Mouse (Mus musculus): Measurements from ENCODE around the gene Hbb-bs. TPM values are rescaled to one million over a fixed set of nuclear protein-coding genes. Genes with fewer than 3 reads are reported as not detected.
"Not testable (repeated sequence)": the region's sequence is repeated elsewhere in the genome, so short reads cannot be mapped to it uniquely, and the experiment has no call there.

Hbb-bs gene
- polyA plus RNA-seq, 1 experiment from 2014 or later, result 4,421 TPM

- no peaks in the 10 kb centered on the region for H3K4me1 ChIP-seq (replicated peaks)
- no peak overlapping the region for H3K4me2 ChIP-seq
- ATAC-seq (ENCODE audit: low FRiP score, low read depth), result no peak
- no peaks in the 10 kb centered on the region for H3K27me3 ChIP-seq
- 73% methylated on average over 1 of the region's 1 CpGs for WGBS
- no peaks in the 10 kb centered on the region for H3K36me3 ChIP-seq
- H3K9me3 ChIP-seq, result no peaks in the 10 kb centered on the region
- no peak overlapping the region for H3K27ac ChIP-seq (replicated peaks)
- H3K4me3 ChIP-seq, result no peak overlapping the region
- no peak overlapping the region for H3K9ac ChIP-seq
Measured at GRCm38 (mm10) chr7:103809801-103810155, 18.1 kb downstream of the Hbb-bs start.

DNA sequence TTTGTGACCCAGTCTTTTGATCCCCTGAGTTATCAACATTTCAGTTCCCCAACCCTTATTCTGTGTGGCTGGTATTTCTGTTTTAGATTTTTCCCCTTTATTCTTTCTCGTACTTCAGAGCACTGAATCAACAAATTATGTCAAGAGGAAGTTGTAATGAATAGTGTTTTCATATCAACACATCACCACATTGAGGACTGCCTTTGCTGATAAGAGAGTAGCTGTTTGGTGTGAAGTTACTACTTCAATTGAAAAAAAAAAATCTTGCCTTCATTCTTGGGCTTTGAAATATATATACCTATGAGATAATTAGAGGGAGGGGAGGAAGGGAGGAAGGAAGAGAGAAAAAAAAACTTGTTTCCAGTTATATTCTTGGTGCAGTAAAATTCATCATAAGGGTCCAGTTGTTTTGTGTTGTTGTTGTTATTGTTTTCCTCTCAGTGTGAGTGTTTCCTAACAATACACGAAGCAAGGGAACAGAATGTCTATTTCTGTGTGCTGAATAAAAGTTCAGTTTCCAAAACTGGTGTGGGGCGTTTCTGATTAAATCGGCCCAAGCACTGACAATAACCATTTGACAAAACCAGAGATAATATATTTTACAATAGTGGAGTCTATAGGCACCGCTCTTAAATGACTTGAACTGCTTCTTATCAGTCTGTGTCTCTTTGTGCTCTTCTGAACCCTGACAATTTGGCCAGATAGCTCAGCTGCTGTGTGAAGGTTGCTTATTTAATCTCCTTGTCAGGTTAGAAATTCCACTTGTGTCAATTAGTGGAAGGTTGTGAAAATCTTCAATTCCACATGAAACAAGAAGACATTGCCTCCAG, 18.7 kb downstream of the Hbb-bs start:
- ATAC-seq (ENCODE audit: low FRiP score, low read depth), result no peak
- WGBS, result 72% methylated on average over 5 of the region's 5 CpGs
- H3K27ac ChIP-seq (replicated peaks), result no peak overlapping the region
- H3K9ac ChIP-seq, result no peak overlapping the region
- no peaks in the 10 kb centered on the region for H3K4me1 ChIP-seq (replicated peaks)
- no peaks in the 10 kb centered on the region for H3K9me3 ChIP-seq
- no peak overlapping the region for H3K4me3 ChIP-seq
- H3K36me3 ChIP-seq, result no peaks in the 10 kb centered on the region
- H3K27me3 ChIP-seq, result no peaks in the 10 kb centered on the region
- H3K4me2 ChIP-seq, result no peak overlapping the region

DNA sequence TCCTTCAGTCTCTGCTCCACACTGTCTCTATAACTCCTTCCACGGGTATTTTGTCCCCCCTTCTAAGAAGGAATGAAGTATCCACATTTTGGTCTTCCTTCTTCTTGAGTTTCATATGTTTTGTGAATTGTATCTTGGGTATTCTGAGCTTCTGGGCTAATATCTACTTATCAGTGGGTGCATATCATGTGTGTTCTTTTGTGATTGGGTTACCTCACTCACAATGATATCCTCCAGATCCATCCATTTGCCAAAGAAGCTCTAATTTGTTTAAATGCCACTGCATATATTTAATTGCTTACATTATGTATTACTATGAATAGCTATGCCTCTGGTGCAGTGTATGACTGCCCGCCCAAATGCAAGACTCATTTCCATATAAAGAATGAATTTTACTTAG, 19.8 kb downstream of the Hbb-bs start:
- H3K4me1 ChIP-seq (replicated peaks); H3K27ac ChIP-seq (replicated peaks); H3K9ac ChIP-seq; H3K27me3 ChIP-seq; H3K9me3 ChIP-seq; H3K4me2 ChIP-seq; ATAC-seq (ENCODE audit: low FRiP score, low read depth); H3K4me3 ChIP-seq; H3K36me3 ChIP-seq: not testable (repeated sequence)
- WGBS, result 84% methylated on average over 2 of the region's 2 CpGs

DNA sequence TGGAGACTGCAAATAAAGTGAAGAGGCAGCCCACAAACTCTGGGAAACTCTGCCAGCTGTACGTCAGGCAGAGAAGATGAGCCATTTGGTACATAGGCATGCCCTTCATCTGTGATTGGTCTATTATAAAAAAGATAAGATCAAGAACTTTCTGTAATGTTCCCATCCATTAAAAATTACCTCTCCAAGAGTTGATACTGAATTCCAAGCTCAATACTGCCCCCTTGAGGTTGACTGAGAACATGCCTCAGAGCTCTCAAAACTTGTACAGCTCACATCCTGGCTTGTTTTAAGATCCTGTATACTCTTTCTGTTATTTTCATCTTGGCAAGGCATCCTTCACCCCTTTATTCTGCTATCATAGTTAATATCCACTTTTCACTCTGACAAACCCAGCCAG, 21.0 kb downstream of the Hbb-bs start:
- no peak overlapping the region for H3K4me2 ChIP-seq
- no peaks in the 10 kb centered on the region for H3K9me3 ChIP-seq
- no peaks in the 10 kb centered on the region for H3K4me1 ChIP-seq (replicated peaks)
- H3K9ac ChIP-seq, result no peak overlapping the region
- no peak for ATAC-seq (ENCODE audit: low FRiP score, low read depth)
- no peaks in the 10 kb centered on the region for H3K27me3 ChIP-seq
- no peak overlapping the region for H3K4me3 ChIP-seq
- 63% methylated on average over 1 of the region's 1 CpGs for WGBS
- H3K27ac ChIP-seq (replicated peaks), result no peak overlapping the region
- H3K36me3 ChIP-seq, result no peaks in the 10 kb centered on the region

DNA sequence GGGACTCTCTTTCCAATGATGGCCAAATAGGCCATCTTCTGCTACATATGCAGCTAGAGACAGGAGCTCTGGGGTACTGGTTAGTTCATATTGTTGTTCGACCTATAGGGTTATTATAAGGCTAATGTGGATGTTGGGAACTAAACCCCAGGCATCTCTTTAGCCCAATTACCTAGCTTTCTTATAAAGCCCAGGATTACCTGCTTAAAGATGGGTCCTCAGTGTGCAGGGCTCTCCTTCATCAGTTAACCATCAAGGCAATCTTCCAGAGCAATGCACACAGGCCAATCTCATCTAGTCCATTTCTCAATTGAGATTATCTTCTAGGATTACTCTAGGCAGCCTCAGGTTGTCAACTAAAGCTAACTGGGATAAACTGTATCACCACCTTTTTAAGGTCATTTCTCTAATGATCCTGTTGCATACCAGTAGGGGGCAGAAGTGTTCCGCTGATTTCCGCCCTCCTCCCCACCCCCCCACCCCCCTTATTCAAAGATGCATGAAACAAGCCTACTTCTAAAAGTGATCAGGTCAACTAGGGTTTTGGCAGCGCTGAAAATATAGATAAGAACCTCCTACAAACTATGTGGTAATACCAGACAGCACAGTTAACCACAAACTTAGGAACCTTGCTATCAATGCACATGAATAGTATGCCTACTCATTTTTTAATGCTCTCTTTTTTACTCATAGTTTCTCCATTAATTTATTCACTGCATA, 35.1 kb downstream of the Hbb-bs start:
- Histone ChIP-seq H3K27ac (replicated peaks) (no peak overlapping the region), H3K4me3 (no peak overlapping the region), H3K27me3 (no peaks in the 10 kb centered on the region), H3K4me1 (replicated peaks) (no peaks in the 10 kb centered on the region), H3K36me3 (no peaks in the 10 kb centered on the region), H3K9me3 (no peaks in the 10 kb centered on the region), H3K4me2 (no peak overlapping the region), H3K9ac (no peak overlapping the region)
- WGBS, result 24% methylated on average over 4 of the region's 4 CpGs
- ATAC-seq (ENCODE audit: low FRiP score, low read depth), result no peak

DNA sequence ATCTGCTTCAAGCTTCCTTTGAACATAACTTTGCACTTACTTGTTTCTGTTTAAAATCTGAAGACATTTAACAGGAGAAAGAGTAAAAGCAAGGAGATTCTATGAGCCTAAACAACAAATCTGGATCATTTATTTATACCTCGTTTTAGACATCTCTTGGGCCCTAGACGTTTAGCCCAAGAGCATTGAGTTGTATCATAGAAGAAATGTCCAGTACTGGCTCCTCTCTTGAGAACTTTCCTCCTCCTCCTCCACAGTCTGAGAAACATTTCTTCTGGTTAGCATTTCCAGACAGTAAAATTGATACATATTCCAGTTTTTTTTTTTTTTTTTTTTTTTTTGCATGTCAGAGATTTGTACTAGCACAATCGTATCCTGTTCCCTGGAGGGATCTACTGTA, 36.2 kb downstream of the Hbb-bs start, which contains the start of gene Olfr67:
Gene Olfr67 (minus strand): TSS at position 101 of the 400 bp plus-strand sequence.
- H3K4me3 ChIP-seq, result no peak within 1 kb of the TSS
- H3K9me3 ChIP-seq, result no peaks in the 10 kb centered on the region
- H3K4me1 ChIP-seq (replicated peaks), result no peaks in the 10 kb centered on the region
- no peaks in the 10 kb centered on the region for H3K27me3 ChIP-seq
- no peak within 1 kb of the TSS for H3K27ac ChIP-seq (replicated peaks)
- H3K9ac ChIP-seq, result no peak within 1 kb of the TSS
- no peaks in the 10 kb centered on the region for H3K36me3 ChIP-seq
- WGBS, result 75% methylated on average over 3 of the region's 3 CpGs
- ATAC-seq (ENCODE audit: low FRiP score, low read depth), result no peak
- no peak within 1 kb of the TSS for H3K4me2 ChIP-seq

DNA sequence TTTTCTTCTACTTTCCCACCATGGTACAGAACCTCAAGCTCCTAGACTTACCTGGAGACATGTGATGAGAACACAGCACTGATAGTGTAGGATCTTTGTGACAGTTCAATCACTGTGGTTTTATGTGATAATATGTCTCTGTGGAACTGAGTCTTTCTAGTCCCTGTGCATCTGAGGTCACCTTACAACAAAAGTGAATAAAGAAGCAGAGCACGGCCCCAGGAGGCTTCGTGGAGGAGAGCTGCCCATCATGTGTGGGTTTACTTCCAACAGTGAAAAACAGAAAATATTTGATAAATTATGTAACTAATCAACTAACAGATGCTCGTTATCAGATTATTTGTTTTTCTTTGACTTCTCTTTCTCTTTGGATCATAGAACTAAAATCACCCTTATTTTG, 48.3 kb downstream of the Hbb-bs start, which contains the start of gene Olfr68:
Gene Olfr68 (minus strand): TSS at position 101 of the 400 bp plus-strand sequence.
- Histone ChIP-seq H3K9ac (no peak within 1 kb of the TSS), H3K27ac (replicated peaks) (no peak within 1 kb of the TSS), H3K4me3 (no peak within 1 kb of the TSS), H3K36me3 (no peaks in the 10 kb centered on the region), H3K9me3 (no peaks in the 10 kb centered on the region), H3K4me2 (no peak within 1 kb of the TSS), H3K27me3 (no peaks in the 10 kb centered on the region), H3K4me1 (replicated peaks) (no peaks in the 10 kb centered on the region)
- WGBS, result 71% methylated on average over 3 of the region's 3 CpGs
- ATAC-seq (ENCODE audit: low FRiP score, low read depth), result no peak

DNA sequence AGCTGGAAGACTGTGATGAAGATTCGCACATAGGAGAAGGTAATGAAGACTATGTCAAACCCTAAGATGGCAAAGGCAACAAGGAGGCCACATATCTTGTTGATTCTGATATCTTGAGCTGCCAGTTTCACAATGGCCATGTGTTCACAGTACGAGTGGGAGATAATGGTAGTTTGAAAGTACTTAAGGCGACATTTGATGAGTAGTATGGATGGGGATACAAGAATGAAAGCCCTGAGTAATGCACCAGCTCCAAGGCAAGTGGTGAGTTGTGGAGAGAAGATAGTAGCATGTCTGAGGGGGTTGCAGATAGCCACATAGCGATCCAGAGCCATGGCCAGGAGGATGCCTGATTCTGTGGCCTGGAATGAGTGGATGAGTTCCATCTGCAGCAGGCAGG, 50.2 kb downstream of the Hbb-bs start:
- not testable (repeated sequence) for ATAC-seq (ENCODE audit: low FRiP score, low read depth); H3K27ac ChIP-seq (replicated peaks); H3K4me1 ChIP-seq (replicated peaks); H3K9me3 ChIP-seq; H3K9ac ChIP-seq; H3K4me3 ChIP-seq; H3K27me3 ChIP-seq; H3K4me2 ChIP-seq; H3K36me3 ChIP-seq
- 88% methylated on average over 4 of the region's 4 CpGs for WGBS

Other genes starting within 250 kb of the Hbb-bs start
- gene Olfr618, start 238.0 kb downstream of the Hbb-bs start, polyA plus RNA-seq (2015; fragmentation: Nextera tagmentation; extraction: Ambion mirVana), result not detected in 2 replicates
- not detected in 2 replicates for gene Olfr619, start 227.5 kb downstream of the Hbb-bs start, polyA plus RNA-seq (2015; fragmentation: Nextera tagmentation; extraction: Ambion mirVana)
- not detected in 2 replicates for gene Olfr620, start 215.6 kb downstream of the Hbb-bs start, polyA plus RNA-seq (2015; fragmentation: Nextera tagmentation; extraction: Ambion mirVana)
- not detected in 2 replicates for gene Olfr622, start 185.4 kb downstream of the Hbb-bs start, polyA plus RNA-seq (2015; fragmentation: Nextera tagmentation; extraction: Ambion mirVana)
- gene Olfr623, start 164.4 kb downstream of the Hbb-bs start, polyA plus RNA-seq (2015; fragmentation: Nextera tagmentation; extraction: Ambion mirVana), result not detected in 2 replicates
- gene Olfr624, start 156.9 kb downstream of the Hbb-bs start, polyA plus RNA-seq (2015; fragmentation: Nextera tagmentation; extraction: Ambion mirVana), result 0.03 TPM in 1 of 2 replicates, not detected in the other
- not detected in 2 replicates for gene Olfr625-ps1, start 145.4 kb downstream of the Hbb-bs start, polyA plus RNA-seq (2015; fragmentation: Nextera tagmentation; extraction: Ambion mirVana)
- not detected in 2 replicates for gene Olfr243, start 113.4 kb downstream of the Hbb-bs start, polyA plus RNA-seq (2015; fragmentation: Nextera tagmentation; extraction: Ambion mirVana)
- not detected in 2 replicates for gene Olfr628, start 97.7 kb downstream of the Hbb-bs start, polyA plus RNA-seq (2015; fragmentation: Nextera tagmentation; extraction: Ambion mirVana)
- not detected in 2 replicates for gene Olfr629, start 83.2 kb downstream of the Hbb-bs start, polyA plus RNA-seq (2015; fragmentation: Nextera tagmentation; extraction: Ambion mirVana)
- gene Olfr630, start 70.8 kb downstream of the Hbb-bs start, polyA plus RNA-seq (2015; fragmentation: Nextera tagmentation; extraction: Ambion mirVana), result not detected in 2 replicates
- gene Olfr69, start 56.5 kb downstream of the Hbb-bs start, polyA plus RNA-seq (2015; fragmentation: Nextera tagmentation; extraction: Ambion mirVana), result not detected in 2 replicates
- gene Olfr68, start 48.4 kb downstream of the Hbb-bs start, polyA plus RNA-seq (2015; fragmentation: Nextera tagmentation; extraction: Ambion mirVana), result not detected in 2 replicates
- not detected in 2 replicates for gene Olfr67, start 36.3 kb downstream of the Hbb-bs start, polyA plus RNA-seq (2015; fragmentation: Nextera tagmentation; extraction: Ambion mirVana)
- 1,494 and 1,956 TPM in 2 replicates for gene Hbb-bt, start 14.1 kb downstream of the Hbb-bs start, polyA plus RNA-seq (2015; fragmentation: Nextera tagmentation; extraction: Ambion mirVana)
- gene Hbb-bh2, start 12.4 kb upstream of the Hbb-bs start, polyA plus RNA-seq (2015; fragmentation: Nextera tagmentation; extraction: Ambion mirVana), result not detected in 2 replicates
- 1.3 and 2.5 TPM in 2 replicates for gene Hbb-bh1, start 15.1 kb upstream of the Hbb-bs start, polyA plus RNA-seq (2015; fragmentation: Nextera tagmentation; extraction: Ambion mirVana)
- 123 and 187 TPM in 2 replicates for gene Hbb-y, start 25.1 kb upstream of the Hbb-bs start, polyA plus RNA-seq (2015; fragmentation: Nextera tagmentation; extraction: Ambion mirVana)
- not detected in 2 replicates for gene Olfr66, start 58.2 kb upstream of the Hbb-bs start, polyA plus RNA-seq (2015; fragmentation: Nextera tagmentation; extraction: Ambion mirVana)
- not detected in 2 replicates for gene Olfr64, start 66.4 kb upstream of the Hbb-bs start, polyA plus RNA-seq (2015; fragmentation: Nextera tagmentation; extraction: Ambion mirVana)
- gene Olfr65, start 75.4 kb upstream of the Hbb-bs start, polyA plus RNA-seq (2015; fragmentation: Nextera tagmentation; extraction: Ambion mirVana), result not detected in 2 replicates
- gene Olfr631, start 100.7 kb upstream of the Hbb-bs start, polyA plus RNA-seq (2015; fragmentation: Nextera tagmentation; extraction: Ambion mirVana), result not detected in 2 replicates
- not detected in 2 replicates for gene Olfr632, start 106.3 kb upstream of the Hbb-bs start, polyA plus RNA-seq (2015; fragmentation: Nextera tagmentation; extraction: Ambion mirVana)
- not detected in 2 replicates for gene Olfr633, start 116.3 kb upstream of the Hbb-bs start, polyA plus RNA-seq (2015; fragmentation: Nextera tagmentation; extraction: Ambion mirVana)
- not detected in 2 replicates for gene Olfr635, start 143.1 kb upstream of the Hbb-bs start, polyA plus RNA-seq (2015; fragmentation: Nextera tagmentation; extraction: Ambion mirVana)
- not detected in 2 replicates for gene Olfr638, start 170.7 kb upstream of the Hbb-bs start, polyA plus RNA-seq (2015; fragmentation: Nextera tagmentation; extraction: Ambion mirVana)
- 0.03 TPM in 1 of 2 replicates, not detected in the other for gene Olfr639, start 189.2 kb upstream of the Hbb-bs start, polyA plus RNA-seq (2015; fragmentation: Nextera tagmentation; extraction: Ambion mirVana)
- not detected in 2 replicates for gene Olfr640, start 197.5 kb upstream of the Hbb-bs start, polyA plus RNA-seq (2015; fragmentation: Nextera tagmentation; extraction: Ambion mirVana)
- gene Olfr641, start 207.3 kb upstream of the Hbb-bs start, polyA plus RNA-seq (2015; fragmentation: Nextera tagmentation; extraction: Ambion mirVana), result not detected in 2 replicates
- gene Olfr642, start 224.6 kb upstream of the Hbb-bs start, polyA plus RNA-seq (2015; fragmentation: Nextera tagmentation; extraction: Ambion mirVana), result not detected in 2 replicates
- gene 4930516K23Rik, start 233.3 kb upstream of the Hbb-bs start, polyA plus RNA-seq (2015; fragmentation: Nextera tagmentation; extraction: Ambion mirVana), result not detected in 2 replicates
- gene Olfr644, start 243.8 kb upstream of the Hbb-bs start, polyA plus RNA-seq (2015; fragmentation: Nextera tagmentation; extraction: Ambion mirVana), result not detected in 2 replicates